Mouse (Mus musculus) liver, embryonic 16.5 days (tissue): Measurements from ENCODE around the gene Ncbp2. TPM values are rescaled to one million over a fixed set of nuclear protein-coding genes. Genes with fewer than 3 reads are reported as not detected.

Experiments
- ATAC-seq: fragments of 200-750 bp; cut with Nextera tagmentation; 2 replicates; pipeline ENCODE4 v1.8.0; 2017; ENCODE audit warnings: low read depth, mild to moderate bottlenecking, moderate number of reproducible peaks, moderate library complexity
- H3K27ac ChIP-seq: fragments of 300-500 bp; sonication (generic); 2 replicates; pipeline ENCODE4 v1.5.1; 2014; ENCODE audit warnings: mild to moderate bottlenecking, low read length
- H3K27me3 ChIP-seq: fragments of 300-500 bp; sonication (generic); 2 replicates; pipeline ENCODE4 v1.6.1; 2014; ENCODE audit warnings: low read depth, low read length, mixed read lengths; ENCODE audit not compliant: control insufficient read depth, insufficient read depth
- H3K36me3 ChIP-seq: fragments of 300-500 bp; sonication (generic); 2 replicates; pipeline ENCODE4 v1.6.1; 2014; ENCODE audit warnings: mild to moderate bottlenecking; ENCODE audit not compliant: control insufficient read depth, insufficient read depth
- H3K4me1 ChIP-seq: fragments of 300-500 bp; sonication (generic); 2 replicates; pipeline ENCODE4 v1.6.1; 2014; ENCODE audit warnings: low read depth, low read length, mixed read lengths; ENCODE audit not compliant: control insufficient read depth
- H3K4me2 ChIP-seq: fragments of 300-500 bp; sonication (generic); 2 replicates; pipeline ENCODE4 v1.6.1; 2014; ENCODE audit warnings: low read depth, low read length, mixed read lengths
- H3K4me3 ChIP-seq: fragments of 300-500 bp; sonication (generic); 2 replicates; pipeline ENCODE4 v1.5.1; 2014; ENCODE audit warnings: low read depth, mild to moderate bottlenecking, low read length
- H3K9ac ChIP-seq: fragments of 300-500 bp; sonication (generic); 2 replicates; pipeline ENCODE4 v1.6.1; 2014; ENCODE audit warnings: low read depth, low read length
- H3K9me3 ChIP-seq: fragments of 300-500 bp; sonication (generic); replicated peaks from 2 replicates; pipeline ENCODE4 v1.6.1; 2016; ENCODE audit warnings: low read length; ENCODE audit not compliant: control insufficient read depth
- WGBS: fragments of 180-500 bp; shearing (Covaris S2); extraction: QIAGEN DNeasy Blood & Tissue Kit; methylation state at CpG from one replicate; pipeline ENCODE4 v1.1.7; 2014; ENCODE audit not compliant: insufficient replicate concordance; 5-methylcytosine and 5-hydroxymethylcytosine counted together
- polyA plus RNA-seq: library from polyadenylated mRNA; unstranded; fragments of >200 nt; fragmentation: Nextera tagmentation; extraction: Ambion mirVana; gene quantifications from 2 replicates; pipeline ENCODE4 v1.2.1, GENCODE M21; 2015

Ncbp2 gene
- 25.8 and 26.8 TPM in 2 replicates for polyA plus RNA-seq

- Histone ChIP-seq H3K36me3 (peaks cover 2% of the 10 kb centered on the region; the same call in 1 of the 2 replicates), H3K9ac (peak within 1 kb of the TSS; percentile 80), H3K4me2 (peak within 1 kb of the TSS; percentile 91), H3K27me3 (no peaks in the 10 kb centered on the region), H3K9me3 (no peaks in the 10 kb centered on the region), H3K4me3 (peak within 1 kb of the TSS; percentile 91), H3K4me1 (peaks cover 26% of the 10 kb centered on the region), H3K27ac (peak within 1 kb of the TSS; percentile 74)
- peak; percentile 90 for ATAC-seq
- under 1% methylated on average over 54 of the region's 55 CpGs for WGBS
Observed at GRCm38 (mm10) chr16:31948345-31948774, at the start of gene Ncbp2, which contains the start of gene 0610012G03Rik. TSS of gene Ncbp2 (plus strand) at chr16:31948513. TSS of gene 0610012G03Rik (minus strand) at chr16:31948494.

- H3K27me3 ChIP-seq, result no peaks in the 10 kb centered on the region
- WGBS, result 74% methylated on average over 18 of the region's 18 CpGs
- H3K36me3 ChIP-seq, result no peaks in the 10 kb centered on the region
- no peak for ATAC-seq
- no peak overlapping the region for H3K4me2 ChIP-seq
- H3K27ac ChIP-seq, result no peak overlapping the region
- no peak overlapping the region for H3K9ac ChIP-seq
- no peaks in the 10 kb centered on the region for H3K4me1 ChIP-seq
- H3K4me3 ChIP-seq, result no peak overlapping the region
- no peaks in the 10 kb centered on the region for H3K9me3 ChIP-seq
Observed at GRCm38 (mm10) chr16:31898546-31899326, 49.6 kb upstream of the Ncbp2 start.

- 63% methylated on average over 1 of the region's 1 CpGs for WGBS
Observed at GRCm38 (mm10) chr16:31901886-31902285, 46.4 kb upstream of the Ncbp2 start.

GRCm38 (mm10) chr16:31903239-31903638, 45.1 kb upstream of the Ncbp2 start:
- no peaks in the 10 kb centered on the region for H3K9me3 ChIP-seq
- peaks cover 4% of the 10 kb centered on the region; the same call in 1 of the 2 replicates for H3K4me1 ChIP-seq
- no peak for ATAC-seq
- H3K36me3 ChIP-seq, result no peaks in the 10 kb centered on the region
- H3K27me3 ChIP-seq, result no peaks in the 10 kb centered on the region; the same call in 1 of the 2 replicates
- no peak overlapping the region for H3K27ac ChIP-seq
- 65% methylated on average over 8 of the region's 8 CpGs for WGBS
- no peak overlapping the region for H3K9ac ChIP-seq
- no peak overlapping the region for H3K4me2 ChIP-seq
- no peak overlapping the region for H3K4me3 ChIP-seq

More at GRCm38 (mm10) chr16:31901886-31902285, 46.4 kb upstream of the Ncbp2 start:
- Histone ChIP-seq H3K4me2 (no peak overlapping the region), H3K4me1 (peaks cover 4% of the 10 kb centered on the region; the same call in 1 of the 2 replicates), H3K36me3 (no peaks in the 10 kb centered on the region), H3K27me3 (no peaks in the 10 kb centered on the region; the same call in 1 of the 2 replicates), H3K27ac (no peak overlapping the region), H3K9me3 (no peaks in the 10 kb centered on the region), H3K4me3 (no peak overlapping the region), H3K9ac (no peak overlapping the region)
- ATAC-seq, result no peak

GRCm38 (mm10) chr16:31905331-31905730, 43.0 kb upstream of the Ncbp2 start:
- Histone ChIP-seq H3K9me3 (no peaks in the 10 kb centered on the region), H3K27ac (no peak overlapping the region), H3K9ac (no peak overlapping the region), H3K4me1 (peaks cover 4% of the 10 kb centered on the region; the same call in 1 of the 2 replicates), H3K4me2 (no peak overlapping the region), H3K27me3 (no peaks in the 10 kb centered on the region; the same call in 1 of the 2 replicates), H3K36me3 (no peaks in the 10 kb centered on the region), H3K4me3 (no peak overlapping the region)
- ATAC-seq, result no peak
- 61% methylated on average over 4 of the region's 4 CpGs for WGBS

GRCm38 (mm10) chr16:31905891-31906825, 42.2 kb upstream of the Ncbp2 start:
- no peaks in the 10 kb centered on the region; the same call in 1 of the 2 replicates for H3K27me3 ChIP-seq
- no peak overlapping the region for H3K4me3 ChIP-seq
- peaks cover 4% of the 10 kb centered on the region; the same call in 1 of the 2 replicates for H3K4me1 ChIP-seq
- no peaks in the 10 kb centered on the region for H3K9me3 ChIP-seq
- H3K4me2 ChIP-seq, result peak overlapping the region; percentile 43
- WGBS, result 33% methylated on average over 20 of the region's 20 CpGs
- H3K36me3 ChIP-seq, result no peaks in the 10 kb centered on the region
- no peak for ATAC-seq
- no peak overlapping the region for H3K9ac ChIP-seq
- H3K27ac ChIP-seq, result no peak overlapping the region

- Histone ChIP-seq H3K9me3 (no peaks in the 10 kb centered on the region), H3K4me3 (no peak overlapping the region), H3K4me1 (peaks cover 4% of the 10 kb centered on the region; the same call in 1 of the 2 replicates), H3K4me2 (peak overlapping the region; percentile 43), H3K9ac (no peak overlapping the region), H3K36me3 (no peaks in the 10 kb centered on the region), H3K27ac (no peak overlapping the region), H3K27me3 (no peaks in the 10 kb centered on the region; the same call in 1 of the 2 replicates)
- no peak for ATAC-seq
- WGBS, result 6% methylated on average over 9 of the region's 9 CpGs
Observed at GRCm38 (mm10) chr16:31906896-31907295, 41.4 kb upstream of the Ncbp2 start.

- Histone ChIP-seq H3K9ac (no peak overlapping the region), H3K4me3 (no peak overlapping the region), H3K4me2 (no peak overlapping the region), H3K27me3 (no peaks in the 10 kb centered on the region; the same call in 1 of the 2 replicates), H3K27ac (no peak overlapping the region), H3K36me3 (no peaks in the 10 kb centered on the region), H3K9me3 (no peaks in the 10 kb centered on the region), H3K4me1 (peaks cover 4% of the 10 kb centered on the region; the same call in 1 of the 2 replicates)
- ATAC-seq, result no peak
- WGBS, result 51% methylated on average over 11 of the region's 11 CpGs
Observed at GRCm38 (mm10) chr16:31908959-31909358, 39.4 kb upstream of the Ncbp2 start.
